Mouse (Mus musculus) heart, embryonic 12.5 days (tissue): ENCODE results near the gene Coq7. TPM values are rescaled to one million over a fixed set of nuclear protein-coding genes. Genes with fewer than 3 reads are reported as not detected.

Experiments used
- ATAC-seq: fragments of 200-750 bp; cut with Nextera tagmentation; 2 replicates; pipeline ENCODE4 v1.8.0; 2017; ENCODE audit warnings: moderate TSS enrichment, moderate library complexity; ENCODE audit not compliant: insufficient number of reproducible peaks, low FRiP score
- H3K27ac ChIP-seq: fragments of 300-500 bp; sonication (generic); 2 replicates; pipeline ENCODE4 v1.5.1; 2016; ENCODE audit warnings: mild to moderate bottlenecking, moderate library complexity; ENCODE audit not compliant: poor library complexity, severe bottlenecking
- H3K27me3 ChIP-seq: fragments of 300-500 bp; sonication (generic); replicated peaks from 2 replicates; pipeline ENCODE4 v1.6.1; 2016; ENCODE audit warnings: mild to moderate bottlenecking, moderate library complexity
- H3K36me3 ChIP-seq: fragments of 300-500 bp; sonication (generic); 2 replicates; pipeline ENCODE4 v1.6.1; 2016; ENCODE audit warnings: mild to moderate bottlenecking, moderate library complexity
- H3K4me1 ChIP-seq: fragments of 300-500 bp; sonication (generic); replicated peaks from 2 replicates; pipeline ENCODE4 v1.6.1; 2016; ENCODE audit warnings: mild to moderate bottlenecking
- H3K4me2 ChIP-seq: fragments of 300-500 bp; sonication (generic); 2 replicates; pipeline ENCODE4 v1.6.1; 2016; ENCODE audit warnings: mild to moderate bottlenecking, moderate library complexity
- H3K4me3 ChIP-seq: fragments of 300-500 bp; sonication (generic); 2 replicates; pipeline ENCODE4 v1.5.1; 2016; ENCODE audit warnings: mild to moderate bottlenecking
- H3K9ac ChIP-seq: fragments of 300-500 bp; sonication (generic); 2 replicates; pipeline ENCODE4 v1.6.1; 2016; ENCODE audit warnings: mild to moderate bottlenecking, moderate library complexity
- H3K9me3 ChIP-seq: fragments of 300-500 bp; sonication (generic); replicated peaks from 2 replicates; pipeline ENCODE4 v1.6.1; 2016; ENCODE audit warnings: mild to moderate bottlenecking, moderate library complexity
- WGBS: fragments of 180-500 bp; shearing (Covaris S2); methylation state at CpG from one replicate; pipeline ENCODE4 v1.1.7; 2016; 5-methylcytosine and 5-hydroxymethylcytosine counted together
- polyA plus RNA-seq: library from polyadenylated mRNA; unstranded; fragments of >200 nt; fragmentation: Nextera tagmentation; extraction: Ambion mirVana; gene quantifications from 2 replicates; pipeline ENCODE4 v1.2.1, GENCODE M21; 2016

Coq7 gene
- polyA plus RNA-seq: 148 and 149 TPM in 2 replicates

GRCm38 (mm10) chr7:118533178-118533578 is at the start of gene Coq7:
Gene Coq7 (minus strand): TSS chr7:118533356.
- no peaks in the 10 kb centered on the region for H3K27me3 ChIP-seq
- peak within 1 kb of the TSS; percentile 81 for H3K9ac ChIP-seq
- H3K4me2 ChIP-seq: peak within 1 kb of the TSS; percentile 69
- peak; percentile 99 for ATAC-seq
- H3K9me3 ChIP-seq: no peaks in the 10 kb centered on the region
- H3K36me3 ChIP-seq: peaks cover 12% of the 10 kb centered on the region
- H3K27ac ChIP-seq: peak within 1 kb of the TSS; percentile 98
- peak within 1 kb of the TSS; percentile 78 for H3K4me3 ChIP-seq
- 0% methylated on average over 31 of the region's 31 CpGs for WGBS
- H3K4me1 ChIP-seq: no peaks in the 10 kb centered on the region

GRCm38 (mm10) chr7:118579938-118580337 is 46.8 kb upstream of the Coq7 start:
- Histone ChIP-seq H3K9ac (no peak overlapping the region), H3K36me3 (0 out of 2 replicates have a peak, but pooled peaks cover 2% of the 10 kb centered on the region), H3K9me3 (peaks cover 11% of the 10 kb centered on the region), H3K4me2 (no peak overlapping the region), H3K27me3 (peaks cover 11% of the 10 kb centered on the region; the same call in 1 of the 2 replicates), H3K4me1 (peaks cover 25% of the 10 kb centered on the region), H3K27ac (no peak overlapping the region), H3K4me3 (no peak overlapping the region)
- 74% methylated on average over 2 of the region's 2 CpGs for WGBS
- ATAC-seq: no peak

- H3K4me2 ChIP-seq: no peak overlapping the region
- no peak overlapping the region for H3K4me3 ChIP-seq
- 0 out of 2 replicates have a peak, but pooled peaks cover 2% of the 10 kb centered on the region for H3K36me3 ChIP-seq
- peaks cover 17% of the 10 kb centered on the region for H3K4me1 ChIP-seq
- H3K9ac ChIP-seq: no peak overlapping the region
- peaks cover 9% of the 10 kb centered on the region; the same call in 1 of the 2 replicates for H3K27me3 ChIP-seq
- no peak for ATAC-seq
- 0 out of 2 replicates have a peak overlapping the region, but pooled peaks have one; percentile 13 for H3K27ac ChIP-seq
- 55% methylated on average over 3 of the region's 3 CpGs for WGBS
- H3K9me3 ChIP-seq: peaks cover 14% of the 10 kb centered on the region
These were observed 45.1 kb upstream of the Coq7 start for GRCm38 (mm10) chr7:118578269-118578668.

- H3K9ac ChIP-seq: no peak overlapping the region
- no peaks in the 10 kb centered on the region for H3K4me1 ChIP-seq
- H3K4me3 ChIP-seq: no peak overlapping the region
- no peak overlapping the region for H3K4me2 ChIP-seq
- peaks cover 6% of the 10 kb centered on the region; the same call in 1 of the 2 replicates for H3K27me3 ChIP-seq
- H3K9me3 ChIP-seq: peaks cover 8% of the 10 kb centered on the region; the same call in 1 of the 2 replicates
- WGBS: 61% methylated on average over 5 of the region's 5 CpGs
- H3K36me3 ChIP-seq: no peaks in the 10 kb centered on the region
- no peak overlapping the region for H3K27ac ChIP-seq
- no peak for ATAC-seq
These were observed 38.9 kb upstream of the Coq7 start for GRCm38 (mm10) chr7:118572039-118572438.

- peaks cover 8% of the 10 kb centered on the region; the same call in 1 of the 2 replicates for H3K9me3 ChIP-seq
- H3K4me3 ChIP-seq: no peak overlapping the region
- H3K27me3 ChIP-seq: peaks cover 6% of the 10 kb centered on the region; the same call in 1 of the 2 replicates
- WGBS: 47% methylated on average over 5 of the region's 5 CpGs
- no peak overlapping the region for H3K27ac ChIP-seq
- no peaks in the 10 kb centered on the region for H3K4me1 ChIP-seq
- H3K36me3 ChIP-seq: no peaks in the 10 kb centered on the region
- H3K9ac ChIP-seq: no peak overlapping the region
- H3K4me2 ChIP-seq: no peak overlapping the region
- no peak for ATAC-seq
These were observed 38.2 kb upstream of the Coq7 start for GRCm38 (mm10) chr7:118571350-118571749.

GRCm38 (mm10) chr7:118569121-118569543 is 36.0 kb upstream of the Coq7 start:
- Histone ChIP-seq H3K27ac (no peak overlapping the region), H3K27me3 (no peaks in the 10 kb centered on the region; the same call in 1 of the 2 replicates), H3K4me1 (no peaks in the 10 kb centered on the region), H3K36me3 (no peaks in the 10 kb centered on the region), H3K4me2 (no peak overlapping the region), H3K4me3 (no peak overlapping the region), H3K9ac (no peak overlapping the region), H3K9me3 (peaks cover 8% of the 10 kb centered on the region; the same call in 1 of the 2 replicates)
- 81% methylated on average over 6 of the region's 6 CpGs for WGBS
- ATAC-seq: no peak

GRCm38 (mm10) chr7:118554290-118554689 is 21.1 kb upstream of the Coq7 start:
- 86% methylated on average over 2 of the region's 2 CpGs for WGBS
- Histone ChIP-seq H3K9ac (no peak overlapping the region), H3K9me3 (peaks cover 5% of the 10 kb centered on the region), H3K4me3 (no peak overlapping the region), H3K4me2 (no peak overlapping the region), H3K4me1 (no peaks in the 10 kb centered on the region), H3K27ac (no peak overlapping the region), H3K36me3 (peaks cover 6% of the 10 kb centered on the region), H3K27me3 (no peaks in the 10 kb centered on the region)
- no peak for ATAC-seq

- Histone ChIP-seq H3K4me3 (no peak overlapping the region), H3K27ac (no peak overlapping the region), H3K4me1 (no peaks in the 10 kb centered on the region), H3K36me3 (peaks cover 6% of the 10 kb centered on the region), H3K9ac (no peak overlapping the region), H3K27me3 (no peaks in the 10 kb centered on the region), H3K9me3 (peaks cover 5% of the 10 kb centered on the region), H3K4me2 (no peak overlapping the region)
- WGBS: 56% methylated on average over 4 of the region's 4 CpGs
- no peak for ATAC-seq
These were observed 20.7 kb upstream of the Coq7 start for GRCm38 (mm10) chr7:118553881-118554280.

- Histone ChIP-seq H3K9me3 (peaks cover 2% of the 10 kb centered on the region), H3K27me3 (no peaks in the 10 kb centered on the region), H3K4me2 (no peak overlapping the region), H3K9ac (no peak overlapping the region), H3K27ac (no peak overlapping the region), H3K4me1 (no peaks in the 10 kb centered on the region), H3K36me3 (peaks cover 4% of the 10 kb centered on the region), H3K4me3 (no peak overlapping the region)
- ATAC-seq: no peak
- 68% methylated on average over 10 of the region's 10 CpGs for WGBS
These were observed 14.3 kb upstream of the Coq7 start for GRCm38 (mm10) chr7:118547451-118547850.

GRCm38 (mm10) chr7:118544128-118544527 is 11.0 kb upstream of the Coq7 start:
- H3K9me3 ChIP-seq: no peaks in the 10 kb centered on the region
- H3K36me3 ChIP-seq: no peaks in the 10 kb centered on the region
- H3K27me3 ChIP-seq: no peaks in the 10 kb centered on the region
- no peak overlapping the region for H3K27ac ChIP-seq
- H3K4me3 ChIP-seq: no peak overlapping the region
- WGBS: 85% methylated on average over 4 of the region's 4 CpGs
- ATAC-seq: no peak
- no peak overlapping the region for H3K9ac ChIP-seq
- no peak overlapping the region for H3K4me2 ChIP-seq
- no peaks in the 10 kb centered on the region for H3K4me1 ChIP-seq

- no peak for ATAC-seq
- WGBS: 84% methylated on average over 4 of the region's 4 CpGs
- no peaks in the 10 kb centered on the region for H3K4me1 ChIP-seq
- H3K27me3 ChIP-seq: no peaks in the 10 kb centered on the region
- H3K36me3 ChIP-seq: no peaks in the 10 kb centered on the region
- no peaks in the 10 kb centered on the region for H3K9me3 ChIP-seq
- H3K27ac ChIP-seq: no peak overlapping the region
- no peak overlapping the region for H3K4me3 ChIP-seq
- no peak overlapping the region for H3K4me2 ChIP-seq
- no peak overlapping the region for H3K9ac ChIP-seq
These were observed 1.9 kb upstream of the Coq7 start for GRCm38 (mm10) chr7:118535076-118535475.

GRCm38 (mm10) chr7:118534326-118534725 is 1.2 kb upstream of the Coq7 start:
- Histone ChIP-seq H3K4me3 (no peak overlapping the region), H3K9me3 (no peaks in the 10 kb centered on the region), H3K9ac (no peak overlapping the region), H3K36me3 (peaks cover 2% of the 10 kb centered on the region), H3K27me3 (no peaks in the 10 kb centered on the region), H3K4me1 (no peaks in the 10 kb centered on the region), H3K27ac (no peak overlapping the region), H3K4me2 (no peak overlapping the region)
- WGBS: 75% methylated on average over 3 of the region's 3 CpGs
- ATAC-seq: no peak
